Mouse (Mus musculus) testis, adult 2 months (tissue): ENCODE measurements at regions not wholly inside any gene's neighbourhood (a gene's known extent, or its start where the extent isn't known, plus 50 kb on each side); places are given as distances from the start of the nearest gene placed in this dataset.

Experiments
- CTCF ChIP-seq: fragments of 200-500 bp; IDR thresholded peaks from 2 replicates; pipeline ENCODE4 v1.5.1; 2012; ENCODE audit warnings: low read depth, mild to moderate bottlenecking, inconsistent platforms, low read length, moderate library complexity; ENCODE audit not compliant: control insufficient read depth, insufficient read depth, insufficient replicate concordance
- POLR2A ChIP-seq: fragments of 200-500 bp; IDR thresholded peaks from 2 replicates; pipeline ENCODE4 v1.6.1; 2012; ENCODE audit warnings: low read depth, mild to moderate bottlenecking, inconsistent platforms, low read length, moderate library complexity; ENCODE audit not compliant: control insufficient read depth

DNA sequence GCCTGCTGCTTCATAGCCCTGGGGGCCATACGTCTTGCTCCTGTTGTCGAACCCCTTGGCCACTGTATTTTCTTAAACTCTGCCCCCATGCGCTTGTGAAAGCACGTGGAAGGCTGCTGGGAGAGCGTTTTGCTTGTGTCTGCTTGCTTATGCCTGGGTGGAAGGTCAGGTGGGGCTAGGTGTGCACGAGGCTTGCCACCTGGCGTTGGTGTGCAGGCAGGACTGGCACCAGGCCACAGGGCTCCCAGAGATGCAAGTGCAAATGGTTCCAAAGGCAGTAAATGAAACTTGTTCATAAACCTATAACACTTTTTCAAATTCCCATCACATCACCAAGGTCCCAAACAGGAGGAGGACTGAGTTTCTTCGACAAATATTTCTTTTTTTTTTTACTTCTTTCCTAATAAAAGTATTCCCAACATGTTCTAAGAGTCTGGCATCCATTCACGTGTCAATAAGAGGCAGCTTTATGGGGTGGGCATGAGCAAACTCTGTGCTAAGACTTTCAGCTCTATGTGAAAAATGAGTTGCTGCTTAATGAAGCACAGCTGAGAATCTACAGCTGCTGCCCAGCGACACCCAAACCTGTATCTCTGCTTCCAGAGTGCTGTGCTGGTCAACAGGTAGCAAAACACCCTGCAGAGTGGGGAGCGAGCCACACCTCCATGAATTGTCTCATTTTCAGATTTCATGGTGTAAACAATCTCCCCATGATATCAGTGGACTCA is 116.0 kb upstream of the Gmds start:
- TF ChIP-seq POLR2A (no peak), CTCF (no peak)
